Mouse (Mus musculus) C3H10T1/2 (cell line): Measurements from ENCODE around the gene Oas1f. TPM values are rescaled to one million over a fixed set of nuclear protein-coding genes. Genes with fewer than 3 reads are reported as not detected.

Experiments used
- polyA plus RNA-seq, 2 experiments: library from polyadenylated mRNA; unstranded; fragments of >200 nt; fragmentation: generic; extraction: Trizol; gene quantifications; one replicate each; pipeline ENCODE4 v1.2.1; 2012; ENCODE audit warnings: missing spikeins in 2 of 2

Gene Oas1f
- polyA plus RNA-seq, result under 1 TPM in 1 of 2 experiments, not detected in 1; 0.08 TPM

DNA sequence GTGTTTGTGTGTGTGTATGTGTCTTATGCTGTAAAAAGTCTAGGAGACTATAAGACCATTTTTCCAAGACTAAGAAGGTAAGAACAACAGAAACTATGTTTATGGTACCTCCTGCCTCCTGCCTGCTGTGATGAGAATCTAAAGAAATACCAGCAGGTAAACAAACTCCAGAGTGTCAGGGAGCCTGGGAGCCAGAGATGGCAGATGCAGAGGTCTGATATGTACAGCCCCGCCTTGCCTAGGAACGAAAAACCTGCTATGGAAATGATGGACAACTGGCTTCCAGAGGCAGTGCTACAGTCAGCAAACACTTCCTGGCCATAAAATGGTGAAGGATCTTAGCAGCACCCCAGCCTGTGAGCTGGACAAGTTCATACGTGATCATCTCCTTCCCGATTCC lies at the start of gene Oas1f:
Gene Oas1f (plus strand): TSS at position 301 of the 400 bp plus-strand sequence.

GRCm38 (mm10) chr5:120811951-120812819 lies 35.0 kb upstream of the Oas1f start, which contains the start of gene Oas1c:
TSS of gene Oas1c (minus strand) at chr5:120812514.

DNA sequence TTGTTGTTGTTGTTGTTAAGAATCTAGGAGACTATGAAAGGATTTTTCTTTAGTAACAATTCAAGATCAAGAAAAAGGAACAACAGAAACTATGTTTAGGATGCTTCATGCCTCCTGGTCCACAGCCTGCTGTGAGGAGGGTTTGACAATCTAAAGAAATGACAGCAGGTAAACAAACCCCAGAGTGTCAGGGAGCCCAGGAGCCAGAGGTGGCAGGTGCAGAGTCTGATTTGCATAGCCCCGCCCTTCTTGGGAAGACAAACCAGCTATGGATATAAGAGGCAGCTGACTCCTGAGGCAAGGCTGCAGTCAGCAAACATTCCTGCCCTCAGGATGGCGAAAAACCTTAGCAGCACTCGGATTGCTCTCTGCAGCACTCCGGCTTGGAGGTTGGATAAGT lies 14.0 kb downstream of the Oas1f start, which contains the start of gene Oas1h:
Gene Oas1h (plus strand): TSS at position 301 of the 400 bp plus-strand sequence.

GRCm38 (mm10) chr5:120887413-120887812 lies 40.2 kb downstream of the Oas1f start, which contains the start of gene Oas1g:
TSS of gene Oas1g (minus strand) at chr5:120887613.

DNA sequence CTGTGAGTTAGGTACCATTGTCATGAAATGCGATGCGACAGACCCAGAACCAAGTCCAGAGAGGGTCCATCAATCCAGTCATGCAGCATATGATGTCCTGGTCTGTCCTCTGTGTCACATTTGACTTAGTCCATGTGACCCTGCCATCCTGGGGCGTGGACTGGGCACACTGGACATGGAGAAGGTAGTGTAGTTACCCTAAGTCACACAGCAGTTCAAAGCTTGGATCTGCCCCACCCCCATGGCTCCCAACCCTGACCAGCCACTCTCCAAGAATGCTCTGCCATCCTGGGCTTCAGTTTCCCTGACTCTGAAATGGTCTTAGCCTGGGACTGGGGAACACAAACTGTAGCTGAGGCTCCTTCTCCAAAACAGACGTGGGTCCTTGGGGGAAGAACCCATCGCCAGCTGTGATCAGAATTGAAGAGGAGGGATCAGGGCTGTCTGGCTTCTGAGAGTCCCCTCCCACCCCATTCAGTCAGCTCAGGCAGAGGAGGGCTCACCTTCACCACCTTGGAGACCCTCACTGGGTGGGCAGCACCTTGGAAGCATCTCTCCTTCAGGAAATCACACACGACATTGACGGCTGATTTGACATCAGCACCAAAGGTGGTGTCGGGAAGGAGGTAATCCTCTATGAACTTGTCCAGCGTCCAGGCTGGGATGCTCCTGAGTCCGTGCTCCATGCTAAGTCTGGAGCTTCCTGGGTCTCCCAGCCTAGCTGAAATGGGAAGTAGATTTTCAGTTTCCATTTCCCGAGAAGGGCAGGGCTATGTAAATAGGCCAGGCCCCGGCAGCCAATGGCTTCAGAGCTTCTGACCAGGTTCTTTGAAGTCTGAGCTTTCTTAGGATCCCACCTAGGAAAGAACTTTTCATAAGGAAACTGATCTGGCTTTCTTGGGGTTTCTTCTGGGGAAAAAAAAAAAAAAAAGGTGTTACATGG lies 59.9 kb downstream of the Oas1f start, which contains the start of gene Oas1a:
Gene Oas1a (minus strand): TSS at position 731 of the 943 bp plus-strand sequence.

Other genes starting within 250 kb of the Oas1f start
- 10 to 100 TPM in 1 of 2 experiments, 1 to 10 TPM in 1; 9.0 to 11.5 TPM for gene Rita1, start 234.8 kb upstream of the Oas1f start, polyA plus RNA-seq
- gene Ddx54, start 234.6 kb upstream of the Oas1f start, polyA plus RNA-seq, result 10 to 100 TPM; 29.1 to 39.7 TPM
- not detected for gene Cfap73, start 213.1 kb upstream of the Oas1f start, polyA plus RNA-seq
- gene Rasal1, start 198.6 kb upstream of the Oas1f start, polyA plus RNA-seq, result under 1 TPM in 1 of 2 experiments, not detected in 1; 0.06 TPM
- under 1 TPM in 1 of 2 experiments, not detected in 1; 0.11 TPM for gene Dtx1, start 135.4 kb upstream of the Oas1f start, polyA plus RNA-seq
- under 1 TPM in 1 of 2 experiments, not detected in 1; 0.42 TPM for gene Oas2, start 97.5 kb upstream of the Oas1f start, polyA plus RNA-seq
- gene Oas3, start 69.7 kb upstream of the Oas1f start, polyA plus RNA-seq, result not detected
- gene Oas1e, start 51.8 kb upstream of the Oas1f start, polyA plus RNA-seq, result not detected
- 1 to 10 TPM in 1 of 2 experiments, under 1 TPM in 1; 0.08 to 2.2 TPM for gene Oas1c, start 34.9 kb upstream of the Oas1f start, polyA plus RNA-seq
- not detected for gene Oas1h, start 14.1 kb downstream of the Oas1f start, polyA plus RNA-seq
- gene Oas1g, start 40.2 kb downstream of the Oas1f start, polyA plus RNA-seq, result under 1 TPM in 1 of 2 experiments, not detected in 1; 0.12 TPM
- under 1 TPM; 0.02 to 0.58 TPM for gene Oas1a, start 60.2 kb downstream of the Oas1f start, polyA plus RNA-seq
- not detected for gene Oas1d, start 67.2 kb downstream of the Oas1f start, polyA plus RNA-seq
- gene Rph3a, start 162.7 kb downstream of the Oas1f start, polyA plus RNA-seq, result not detected